Mouse (Mus musculus) brain, adult 10 weeks (tissue): Measurements from ENCODE around the gene Gas7. TPM values are rescaled to one million over a fixed set of nuclear protein-coding genes. Genes with fewer than 3 reads are reported as not detected.

ENCODE experiments used
- polyA plus RNA-seq: library from polyadenylated mRNA; stranded (reverse); fragments of 350-450 nt; fragmentation: Illumina TruSeq; extraction: RNeasy Lipid Tissue Mini Kit (QIAGEN cat#74804); gene quantifications from one replicate; pipeline ENCODE4 v1.2.3, GENCODE M21; 2015; ENCODE audit warnings: low read depth, low replicate concordance

Gene Gas7
- 179 TPM for polyA plus RNA-seq

DNA sequence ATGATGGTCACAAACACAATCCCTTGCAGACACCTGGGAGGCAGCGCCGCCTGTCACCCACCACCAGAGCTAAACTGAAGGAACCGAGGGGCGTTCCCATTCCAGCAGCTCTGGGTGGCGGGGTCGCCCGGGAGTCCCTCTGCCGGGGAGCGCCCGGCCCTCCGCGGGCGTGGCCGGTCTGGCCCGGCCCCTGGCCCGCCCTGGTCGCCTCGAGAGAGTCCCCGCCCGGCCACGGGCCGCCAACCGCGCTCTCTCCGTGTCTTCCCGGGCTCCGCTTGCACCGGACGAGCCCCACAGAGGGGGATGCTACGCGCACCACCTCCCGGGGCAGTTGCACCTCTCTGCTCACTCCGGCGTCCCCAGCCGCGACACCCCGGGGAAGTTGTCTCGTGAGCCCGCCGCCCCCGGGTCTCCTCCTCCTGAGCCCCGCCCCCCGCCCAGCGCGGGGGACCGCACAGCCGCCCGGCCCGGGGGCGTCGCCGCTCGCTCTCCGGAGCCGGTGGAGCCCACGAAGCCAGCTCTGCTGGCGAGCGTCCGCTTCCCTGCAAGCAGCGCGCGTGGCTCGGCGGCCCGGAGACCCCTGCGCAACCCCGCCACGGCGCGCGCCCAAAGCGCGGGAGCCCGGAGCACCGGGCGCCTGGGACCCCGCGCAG is at the start of gene Gas7:
TSS of gene Gas7 (plus strand) at position 564 of the 653 bp plus-strand sequence.

DNA sequence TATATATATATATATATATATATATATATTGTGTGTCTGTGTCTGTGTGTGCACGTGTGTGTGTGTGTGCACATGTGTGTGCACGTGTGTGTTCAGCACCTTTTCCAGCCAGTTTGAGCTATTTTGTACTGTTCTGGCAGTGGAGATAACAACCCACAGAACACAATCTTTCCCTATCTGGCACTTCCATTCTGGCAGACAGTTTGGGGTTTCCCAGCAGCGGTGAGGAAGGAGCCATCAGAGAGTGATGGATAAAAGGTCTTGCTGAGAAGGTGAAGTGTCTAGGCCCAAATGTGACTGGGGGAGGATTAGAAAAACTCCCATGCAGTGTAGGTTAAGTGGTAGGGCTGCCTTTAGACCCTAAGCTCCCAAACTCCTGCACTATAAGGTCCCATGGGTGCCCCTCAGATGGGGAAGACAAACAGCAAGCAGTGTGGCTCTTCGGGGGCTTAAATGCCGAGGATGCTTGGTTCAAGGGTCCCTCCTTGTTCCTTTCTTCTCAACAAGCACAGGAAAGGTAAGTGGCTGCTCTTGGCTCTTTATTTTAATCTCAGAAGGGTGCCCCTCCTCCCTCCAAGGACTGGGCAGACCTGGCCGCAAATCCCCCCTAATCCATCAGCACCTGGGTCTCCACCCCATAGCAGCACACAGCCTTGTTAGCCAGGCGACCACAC is 239.6 kb downstream of the Gas7 start, which contains the start of gene Rcvrn:
TSS of gene Rcvrn (plus strand) at position 624 of the 674 bp plus-strand sequence.

Other genes with a start within 250 kb of the Gas7 start
- 0.07 TPM for gene Myh4, start 217.4 kb upstream of the Gas7 start, polyA plus RNA-seq
- 0.10 TPM for gene Myh8, start 178.3 kb upstream of the Gas7 start, polyA plus RNA-seq
- gene Myh13, start 133.8 kb upstream of the Gas7 start, polyA plus RNA-seq = not detected
- gene Rcvrn, start 239.9 kb downstream of the Gas7 start, polyA plus RNA-seq = 0.94 TPM